Mouse (Mus musculus): ENCODE results near the gene Mlh3. TPM values are rescaled to one million over a fixed set of nuclear protein-coding genes. Genes with fewer than 3 reads are reported as not detected.
"Not testable (repeated sequence)": the region's sequence is repeated elsewhere in the genome, so short reads cannot be mapped to it uniquely, and the experiment has no call there.

Gene Mlh3
- polyA plus RNA-seq, 1 experiment from 2014 or later = 6.1 TPM

DNA sequence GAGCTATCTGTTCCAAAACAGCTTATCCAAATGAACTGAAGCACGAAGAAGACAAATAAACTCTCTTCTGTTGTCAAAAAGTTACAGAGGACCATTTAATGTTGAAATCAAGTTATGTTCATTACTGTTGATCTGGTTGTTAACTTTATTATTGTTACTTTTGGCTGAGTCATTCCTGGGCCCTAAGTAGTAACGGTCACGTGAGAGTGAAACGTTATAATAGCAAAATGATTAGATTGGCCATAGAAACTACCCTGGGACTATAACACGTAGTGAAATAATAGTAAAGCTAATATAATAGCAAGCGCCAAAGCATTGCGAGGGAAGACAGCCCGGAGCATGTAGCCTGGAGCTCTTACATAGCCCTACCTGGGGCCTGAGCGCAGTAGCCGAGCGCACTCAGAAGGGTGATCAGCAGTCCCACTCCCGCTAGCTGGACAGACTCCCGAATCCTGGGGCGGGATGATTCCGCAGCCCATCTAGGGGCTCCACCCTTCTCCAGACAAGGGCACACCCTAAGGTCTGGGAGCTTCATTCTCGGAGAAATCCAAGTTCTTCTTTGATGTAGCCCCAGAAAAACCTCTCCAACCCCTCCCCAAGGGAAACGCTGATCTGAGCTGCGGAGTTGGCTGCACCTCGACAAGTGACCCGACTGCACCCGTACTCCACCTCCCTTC is 17.5 kb upstream of the Mlh3 start, which contains the start of gene Acyp1:
Acyp1 (minus strand) TSS at position 630 of the 677 bp plus-strand sequence.
- peak within 1 kb of the TSS; percentile 57 for H3K4me3 ChIP-seq (ENCODE audit: low read depth, low read length)
- H3K9ac ChIP-seq (ENCODE audit: low read depth, low read length) = peak within 1 kb of the TSS; percentile 53
- 15% methylated on average over 21 of the region's 21 CpGs for WGBS
- 0 out of 2 replicates have a peak, but pooled peaks cover 5% of the 10 kb centered on the region for H3K4me1 ChIP-seq (replicated peaks; ENCODE audit: control insufficient read depth, insufficient read depth, low read length)
- peak within 1 kb of the TSS; percentile 76 for H3K4me2 ChIP-seq
- no peaks in the 10 kb centered on the region for H3K9me3 ChIP-seq (ENCODE audit: control insufficient read depth, low read length)
- DNase-seq (ENCODE audit: low spot score) (no peak), ATAC-seq (replicated peaks; ENCODE audit: low FRiP score) (peak; percentile 62)
- H3K36me3 ChIP-seq (ENCODE audit: control insufficient read depth, insufficient read depth, low read length) = no peaks in the 10 kb centered on the region
- H3K27ac ChIP-seq (ENCODE audit: low read depth, low read length) = no peak within 1 kb of the TSS
- H3K27me3 ChIP-seq (replicated peaks; ENCODE audit: control insufficient read depth, insufficient read depth, low read length) = peaks cover 16% of the 10 kb centered on the region

DNA sequence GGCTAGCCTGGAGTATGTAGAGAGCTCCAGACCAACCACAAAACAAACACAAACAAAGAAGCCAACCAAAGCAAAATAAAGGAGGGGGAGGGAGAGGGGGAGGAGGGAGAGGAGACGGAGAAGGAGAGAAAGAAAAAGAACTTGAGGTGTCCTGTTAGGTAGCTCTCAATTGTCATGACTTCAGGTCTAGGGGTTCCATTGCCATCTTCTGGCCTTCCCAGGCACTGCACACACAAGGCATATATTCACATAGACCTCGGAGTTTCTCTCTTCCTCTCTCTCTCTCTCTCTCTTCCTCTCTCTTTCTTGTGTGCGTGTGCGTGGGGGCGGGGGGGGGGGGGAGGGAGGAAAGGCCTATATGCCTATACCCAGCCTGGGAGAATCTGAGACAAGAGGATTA is 16.5 kb upstream of the Mlh3 start:
- ATAC-seq (replicated peaks; ENCODE audit: low FRiP score) = no peak
- no peaks in the 10 kb centered on the region for H3K9me3 ChIP-seq (ENCODE audit: control insufficient read depth, low read length)
- no peak overlapping the region for H3K9ac ChIP-seq (ENCODE audit: low read depth, low read length)
- DNase-seq (ENCODE audit: low spot score) = no peak
- no peak overlapping the region for H3K4me3 ChIP-seq (ENCODE audit: low read depth, low read length)
- H3K36me3 ChIP-seq (ENCODE audit: control insufficient read depth, insufficient read depth, low read length) = no peaks in the 10 kb centered on the region
- H3K4me2 ChIP-seq = no peak overlapping the region
- 43% methylated on average over 2 of the region's 5 CpGs for WGBS
- H3K27me3 ChIP-seq (replicated peaks; ENCODE audit: control insufficient read depth, insufficient read depth, low read length) = peaks cover 16% of the 10 kb centered on the region
- no peak overlapping the region for H3K27ac ChIP-seq (ENCODE audit: low read depth, low read length)
- 0 out of 2 replicates have a peak, but pooled peaks cover 5% of the 10 kb centered on the region for H3K4me1 ChIP-seq (replicated peaks; ENCODE audit: control insufficient read depth, insufficient read depth, low read length)

DNA sequence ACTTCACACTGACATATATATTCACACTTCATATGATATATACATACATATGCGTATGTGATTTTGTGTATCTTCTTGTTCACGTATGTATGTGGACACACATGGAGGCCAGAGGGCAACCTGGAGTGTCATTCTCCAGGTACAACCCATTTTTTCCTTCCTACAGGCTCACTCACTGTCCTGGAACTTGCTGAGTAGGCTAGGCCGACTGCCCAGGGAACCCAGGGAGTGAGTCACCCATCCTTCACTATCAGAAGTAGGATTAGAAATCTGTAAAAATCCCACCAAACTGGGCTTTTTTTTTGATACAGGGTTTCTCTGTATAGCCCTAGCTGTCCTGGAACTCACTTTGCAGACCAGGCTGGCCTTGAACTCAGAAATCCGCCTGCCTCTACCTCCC is 14.6 kb upstream of the Mlh3 start:
- no peak overlapping the region for H3K4me3 ChIP-seq (ENCODE audit: low read depth, low read length)
- ATAC-seq (replicated peaks; ENCODE audit: low FRiP score) (no peak), DNase-seq (ENCODE audit: low spot score) (no peak)
- H3K9ac ChIP-seq (ENCODE audit: low read depth, low read length) = no peak overlapping the region
- H3K4me2 ChIP-seq = no peak overlapping the region
- no peaks in the 10 kb centered on the region for H3K9me3 ChIP-seq (ENCODE audit: control insufficient read depth, low read length)
- H3K27me3 ChIP-seq (replicated peaks; ENCODE audit: control insufficient read depth, insufficient read depth, low read length) = peaks cover 12% of the 10 kb centered on the region
- WGBS = 80% methylated on average over 4 of the region's 4 CpGs
- H3K27ac ChIP-seq (ENCODE audit: low read depth, low read length) = no peak overlapping the region
- no peaks in the 10 kb centered on the region for H3K36me3 ChIP-seq (ENCODE audit: control insufficient read depth, insufficient read depth, low read length)
- 0 out of 2 replicates have a peak, but pooled peaks cover 5% of the 10 kb centered on the region for H3K4me1 ChIP-seq (replicated peaks; ENCODE audit: control insufficient read depth, insufficient read depth, low read length)

DNA sequence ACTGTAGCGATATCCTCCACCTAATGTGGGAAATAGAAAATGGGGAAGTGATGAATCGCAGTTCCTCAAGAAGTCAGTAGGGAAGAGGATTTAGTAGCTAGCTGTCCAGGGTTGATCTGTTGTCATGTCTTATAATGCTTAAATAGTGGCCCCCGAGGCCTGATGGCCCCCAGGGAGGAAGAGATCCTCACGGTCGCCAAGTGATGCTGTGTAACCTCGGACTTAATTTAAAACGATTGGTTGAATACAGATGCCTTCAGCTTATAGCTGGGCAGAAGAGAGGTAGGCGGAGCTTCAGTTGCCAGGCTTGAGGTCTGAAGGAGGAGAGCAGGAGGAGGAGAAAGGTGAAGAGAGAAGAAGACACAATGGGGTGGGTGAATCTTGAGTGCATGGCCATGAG is 13.9 kb upstream of the Mlh3 start:
- H3K4me2 ChIP-seq = no peak overlapping the region
- H3K27ac ChIP-seq (ENCODE audit: low read depth, low read length) = no peak overlapping the region
- peaks cover 8% of the 10 kb centered on the region for H3K27me3 ChIP-seq (replicated peaks; ENCODE audit: control insufficient read depth, insufficient read depth, low read length)
- no peaks in the 10 kb centered on the region for H3K36me3 ChIP-seq (ENCODE audit: control insufficient read depth, insufficient read depth, low read length)
- no peak overlapping the region for H3K9ac ChIP-seq (ENCODE audit: low read depth, low read length)
- WGBS = 53% methylated on average over 8 of the region's 8 CpGs
- no peaks in the 10 kb centered on the region for H3K9me3 ChIP-seq (ENCODE audit: control insufficient read depth, low read length)
- H3K4me1 ChIP-seq (replicated peaks; ENCODE audit: control insufficient read depth, insufficient read depth, low read length) = peaks cover 9% of the 10 kb centered on the region; the same call in 1 of the 2 replicates
- ATAC-seq (replicated peaks; ENCODE audit: low FRiP score) (no peak), DNase-seq (ENCODE audit: low spot score) (no peak)
- H3K4me3 ChIP-seq (ENCODE audit: low read depth, low read length) = no peak overlapping the region

DNA sequence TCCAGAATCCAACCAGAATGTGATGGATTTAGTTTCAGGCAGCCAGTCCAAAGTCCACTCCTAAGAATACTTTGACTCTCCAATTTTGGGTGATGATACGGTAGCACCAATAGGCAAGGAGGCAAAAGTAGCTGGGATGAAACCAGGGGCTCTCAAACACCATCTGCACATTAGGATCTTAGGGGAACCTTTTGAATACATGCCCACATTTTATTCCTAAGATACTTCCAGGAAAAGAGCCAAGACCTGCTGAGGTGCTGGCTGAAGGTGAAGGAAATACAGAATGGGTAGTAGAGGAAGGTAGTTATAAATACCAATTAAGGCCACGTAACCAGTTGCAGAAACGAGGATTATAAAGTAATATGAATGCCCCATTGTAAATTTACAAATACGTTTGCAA is 11.4 kb upstream of the Mlh3 start:
- H3K9ac ChIP-seq (ENCODE audit: low read depth, low read length); H3K9me3 ChIP-seq (ENCODE audit: control insufficient read depth, low read length); H3K27ac ChIP-seq (ENCODE audit: low read depth, low read length); H3K36me3 ChIP-seq (ENCODE audit: control insufficient read depth, insufficient read depth, low read length); H3K4me3 ChIP-seq (ENCODE audit: low read depth, low read length); ATAC-seq (replicated peaks; ENCODE audit: low FRiP score); DNase-seq (ENCODE audit: low spot score); H3K4me2 ChIP-seq; H3K27me3 ChIP-seq (replicated peaks; ENCODE audit: control insufficient read depth, insufficient read depth, low read length): not testable (repeated sequence)
- peaks cover 13% of the 10 kb centered on the region for H3K4me1 ChIP-seq (replicated peaks; ENCODE audit: control insufficient read depth, insufficient read depth, low read length)
- WGBS = 88% methylated on average over 1 of the region's 4 CpGs

DNA sequence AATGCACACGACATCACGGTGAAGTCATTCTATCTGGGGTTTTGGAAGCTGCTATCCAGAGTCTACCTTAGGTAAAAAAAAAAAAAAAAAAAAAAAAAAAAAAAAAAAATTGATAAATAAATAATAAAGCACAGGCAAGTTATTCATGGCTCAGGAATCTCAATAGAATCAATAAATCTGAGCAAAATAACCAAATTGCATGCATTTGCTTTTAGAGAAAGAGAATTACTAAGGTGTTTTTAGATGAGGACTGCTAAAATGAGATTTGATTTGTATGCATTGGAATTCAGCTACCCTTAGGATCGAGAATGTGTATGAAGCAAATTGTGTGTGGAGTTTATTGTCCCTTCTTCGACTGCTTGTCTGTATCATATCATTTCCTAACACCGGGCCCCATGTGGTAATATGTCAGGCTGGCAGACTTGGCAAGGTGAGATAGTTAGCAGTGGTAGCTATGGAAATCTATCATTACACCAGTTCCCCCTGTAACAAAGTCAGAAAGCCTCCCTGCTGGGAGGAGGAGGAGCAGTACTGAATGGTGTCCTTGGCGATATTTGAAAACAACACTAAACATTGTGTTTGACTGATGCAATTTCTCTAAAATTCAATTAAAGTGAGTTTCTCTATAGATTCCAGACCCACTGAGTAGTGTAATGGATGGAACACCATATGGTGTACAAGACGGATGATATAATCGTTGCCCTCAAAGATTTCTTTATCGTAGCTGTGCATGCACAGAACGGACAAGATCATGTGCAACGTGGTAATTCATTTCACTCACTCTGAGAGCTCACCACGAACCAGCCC is 10.6 kb upstream of the Mlh3 start:
- no peaks in the 10 kb centered on the region for H3K27me3 ChIP-seq (replicated peaks; ENCODE audit: control insufficient read depth, insufficient read depth, low read length)
- no peak for DNase-seq (ENCODE audit: low spot score)
- ATAC-seq (replicated peaks; ENCODE audit: low FRiP score) = peak; percentile 43; the same call in 1 of the 2 replicates
- peak overlapping the region; percentile 74 for H3K4me2 ChIP-seq
- H3K4me1 ChIP-seq (replicated peaks; ENCODE audit: control insufficient read depth, insufficient read depth, low read length) = peaks cover 13% of the 10 kb centered on the region
- 56% methylated on average over 12 of the region's 12 CpGs for WGBS
- H3K4me3 ChIP-seq (ENCODE audit: low read depth, low read length) = no peak overlapping the region
- no peaks in the 10 kb centered on the region for H3K36me3 ChIP-seq (ENCODE audit: control insufficient read depth, insufficient read depth, low read length)
- no peak overlapping the region for H3K27ac ChIP-seq (ENCODE audit: low read depth, low read length)
- H3K9ac ChIP-seq (ENCODE audit: low read depth, low read length) = peak overlapping the region; percentile 50; the same call in 1 of the 2 replicates
- H3K9me3 ChIP-seq (ENCODE audit: control insufficient read depth, low read length) = no peaks in the 10 kb centered on the region

DNA sequence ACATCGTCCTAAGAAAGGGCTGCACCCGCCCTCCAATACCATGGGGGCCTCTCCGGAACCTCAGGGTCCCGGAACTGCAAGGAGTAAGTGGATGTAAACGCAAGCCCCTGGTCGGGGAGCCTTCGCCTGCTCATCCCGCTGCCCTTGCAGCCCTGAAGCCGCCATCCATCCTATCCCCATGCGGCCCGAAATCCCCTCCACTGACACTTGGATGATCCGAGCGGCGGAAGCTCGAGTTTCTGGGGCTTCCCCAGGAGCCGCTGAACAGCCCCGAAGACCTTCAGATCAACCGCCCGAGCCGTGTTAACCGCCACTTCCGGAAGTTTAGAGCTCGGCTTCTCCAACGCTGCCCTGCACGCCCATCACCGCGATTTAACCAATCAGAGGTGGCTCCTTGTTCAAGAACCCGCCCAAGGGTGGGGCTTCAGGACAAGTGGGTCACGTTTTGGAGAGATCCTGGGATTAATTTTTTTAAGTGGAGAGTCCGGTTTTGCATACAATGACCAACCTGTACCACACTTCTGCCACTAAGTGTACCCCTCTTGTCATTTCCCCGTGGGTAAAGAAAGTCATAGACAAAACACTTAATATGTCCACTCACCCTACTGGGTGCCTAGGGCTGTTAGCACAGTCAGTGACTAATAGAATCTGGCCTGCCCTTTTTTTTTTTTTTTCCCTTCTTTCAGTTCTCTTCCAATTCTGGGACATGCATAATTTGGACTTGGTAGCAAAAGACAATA is 9.9 kb upstream of the Mlh3 start:
- peak overlapping the region; percentile 74 for H3K4me2 ChIP-seq
- peak overlapping the region; percentile 72 for H3K9ac ChIP-seq (ENCODE audit: low read depth, low read length)
- no peaks in the 10 kb centered on the region for H3K9me3 ChIP-seq (ENCODE audit: control insufficient read depth, low read length)
- H3K27me3 ChIP-seq (replicated peaks; ENCODE audit: control insufficient read depth, insufficient read depth, low read length) = no peaks in the 10 kb centered on the region
- H3K4me1 ChIP-seq (replicated peaks; ENCODE audit: control insufficient read depth, insufficient read depth, low read length) = peaks cover 13% of the 10 kb centered on the region
- H3K36me3 ChIP-seq (ENCODE audit: control insufficient read depth, insufficient read depth, low read length) = no peaks in the 10 kb centered on the region; the same call in 1 of the 2 replicates
- peak; percentile 97 for DNase-seq (ENCODE audit: low spot score)
- peak overlapping the region; percentile 52 for H3K27ac ChIP-seq (ENCODE audit: low read depth, low read length)
- ATAC-seq (replicated peaks; ENCODE audit: low FRiP score) = peak; percentile 91
- H3K4me3 ChIP-seq (ENCODE audit: low read depth, low read length) = peak overlapping the region; percentile 63
- WGBS = under 1% methylated on average over 31 of the region's 31 CpGs

DNA sequence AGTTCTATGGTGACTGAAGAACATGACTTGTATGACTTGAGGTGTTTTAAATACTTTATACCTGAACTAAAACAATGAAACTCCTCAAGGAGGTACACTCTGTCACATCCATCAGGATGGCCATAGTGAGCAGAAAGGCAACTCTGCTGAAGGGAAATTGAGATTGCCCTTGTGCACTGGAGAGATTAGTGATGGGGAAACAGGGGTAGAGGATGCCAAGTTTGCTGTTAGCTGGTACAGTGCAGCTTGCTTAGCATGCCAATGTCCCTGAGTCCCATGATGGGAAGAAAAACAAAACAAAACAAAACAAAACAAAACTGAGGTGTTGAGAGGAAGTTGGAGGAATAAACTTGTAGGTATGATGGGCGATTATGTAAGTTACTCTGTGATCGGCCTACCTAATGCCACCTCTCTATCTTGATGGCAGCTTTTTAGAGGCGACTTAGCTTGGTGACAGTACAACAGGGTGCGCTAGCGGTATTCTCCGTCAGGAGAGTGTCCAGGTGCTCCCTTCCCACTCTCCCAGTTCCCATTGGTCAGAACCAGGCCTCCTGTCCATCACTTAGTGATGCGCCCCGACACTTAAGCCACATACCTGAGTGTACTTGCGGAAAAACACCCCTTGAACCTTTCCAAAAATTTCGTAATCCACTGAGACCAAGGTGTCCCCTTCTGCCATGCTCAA is 9.1 kb upstream of the Mlh3 start:
- ATAC-seq (replicated peaks; ENCODE audit: low FRiP score) (peak; percentile 35), DNase-seq (ENCODE audit: low spot score) (no peak)
- Histone ChIP-seq H3K27me3 (replicated peaks; ENCODE audit: control insufficient read depth, insufficient read depth, low read length) (no peaks in the 10 kb centered on the region), H3K4me3 (ENCODE audit: low read depth, low read length) (peak overlapping the region; percentile 63), H3K4me1 (replicated peaks; ENCODE audit: control insufficient read depth, insufficient read depth, low read length) (peaks cover 13% of the 10 kb centered on the region), H3K36me3 (ENCODE audit: control insufficient read depth, insufficient read depth, low read length) (peaks cover 3% of the 10 kb centered on the region; the same call in 1 of the 2 replicates), H3K27ac (ENCODE audit: low read depth, low read length) (peak overlapping the region; percentile 52), H3K4me2 (peak overlapping the region; percentile 74), H3K9me3 (ENCODE audit: control insufficient read depth, low read length) (no peaks in the 10 kb centered on the region), H3K9ac (ENCODE audit: low read depth, low read length) (peak overlapping the region; percentile 72)
- 6% methylated on average over 10 of the region's 10 CpGs for WGBS
